Mouse (Mus musculus) thymus, postnatal 0 days (tissue): ENCODE results near the gene Mrgprb3. TPM values are rescaled to one million over a fixed set of nuclear protein-coding genes. Genes with fewer than 3 reads are reported as not detected.

ENCODE experiments used
- DNase-seq: peaks from one replicate; pipeline ENCODE4 v3.0.0-alpha.2; 2015; ENCODE audit warnings: low spot score
- polyA plus RNA-seq: library from polyadenylated mRNA; unstranded; fragments of >200 nt; fragmentation: Nextera tagmentation; extraction: Ambion mirVana; gene quantifications from 2 replicates; pipeline ENCODE4 v1.2.1, GENCODE M21; 2015

Gene Mrgprb3
- not detected in 2 replicates for polyA plus RNA-seq

- DNase-seq: no peak
These were observed at the start of gene Mrgprb3 for GRCm38 (mm10) chr7:48643711-48644110. Mrgprb3 (minus strand) TSS chr7:48643811.

Other genes with a start within 250 kb of the Mrgprb3 start
- 0.08 TPM in 1 of 2 replicates, not detected in the other for gene Mrgprb1, start 187.5 kb downstream of the Mrgprb3 start, polyA plus RNA-seq
- gene Mrgprx2, start 144.5 kb downstream of the Mrgprb3 start, polyA plus RNA-seq: not detected in 2 replicates
- gene Mrgprb2, start 85.7 kb downstream of the Mrgprb3 start, polyA plus RNA-seq: 0.15 and 0.21 TPM in 2 replicates
- 22.5 and 26.6 TPM in 2 replicates for gene Zdhhc13, start 145.2 kb upstream of the Mrgprb3 start, polyA plus RNA-seq
- gene Csrp3, start 204.2 kb upstream of the Mrgprb3 start, polyA plus RNA-seq: 0.27 and 0.59 TPM in 2 replicates
- gene E2f8, start 237.8 kb upstream of the Mrgprb3 start, polyA plus RNA-seq: 14.3 and 15.0 TPM in 2 replicates